Mouse (Mus musculus) olfactory bulb, adult 2 months (tissue): ENCODE data around the gene Ccdc97.

ENCODE experiments used
- CTCF ChIP-seq: fragments of 200-500 bp; IDR thresholded peaks from 2 replicates; pipeline ENCODE4 v1.5.1; 2012; ENCODE audit warnings: low read depth, mild to moderate bottlenecking, low read length, moderate library complexity; ENCODE audit not compliant: insufficient read depth
- POLR2A ChIP-seq: fragments of 200-500 bp; IDR thresholded peaks from 2 replicates; pipeline ENCODE4 v1.6.1; 2012; ENCODE audit warnings: mild to moderate bottlenecking, low read depth, low read length, moderate library complexity; ENCODE audit not compliant: insufficient read depth

DNA sequence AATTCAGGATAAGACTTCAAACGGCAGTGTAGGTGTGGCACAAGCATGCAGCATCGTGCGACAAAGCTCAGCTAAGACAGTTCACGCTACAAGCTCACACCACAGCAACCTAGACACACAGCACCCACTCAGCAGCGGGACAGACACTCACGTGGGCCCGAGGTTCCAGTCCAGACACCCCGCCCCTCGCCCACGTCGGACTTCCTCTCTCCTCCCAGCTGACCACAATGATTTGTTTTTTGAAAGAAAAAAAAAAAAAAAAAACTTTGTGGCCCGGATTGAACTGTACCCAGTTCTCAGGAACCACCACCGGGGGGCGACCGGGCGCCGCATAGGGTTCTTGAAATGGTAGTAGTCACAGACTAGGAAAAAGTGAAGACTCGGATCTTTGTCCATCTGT lies 37.1 kb upstream of the Ccdc97 start:
- TF ChIP-seq CTCF (peak; percentile 80), POLR2A (no peak)
